Mouse (Mus musculus): ENCODE data around the gene Gm7879. TPM values are rescaled to one million over a fixed set of nuclear protein-coding genes. Genes with fewer than 3 reads are reported as not detected.
A peak's percentile ranks its signal among the peaks of the same experiment; 100 is the strongest.
"Not testable (repeated sequence)": the region's sequence is repeated elsewhere in the genome, so short reads cannot be mapped to it uniquely, and the experiment has no call there.

Gene Gm7879
- total RNA-seq (2015) (5.6 and 5.9 TPM in 2 replicates), total RNA-seq (2017) (5.4 and 6.0 TPM in 2 replicates)

GRCm38 (mm10) chr5:43912844-43913243 lies at the start of gene Gm7879:
Gene Gm7879, plus strand, starts transcription at chr5:43913144.
- ATAC-seq (replicated peaks; ENCODE audit: poor library complexity): not testable (repeated sequence)

- ATAC-seq (replicated peaks; ENCODE audit: poor library complexity): no peak
Observed at GRCm38 (mm10) chr5:43863642-43864041, 49.3 kb upstream of the Gm7879 start.

GRCm38 (mm10) chr5:43865316-43865715 lies 47.6 kb upstream of the Gm7879 start:
- ATAC-seq (replicated peaks; ENCODE audit: poor library complexity): no peak

- no peak for ATAC-seq (replicated peaks; ENCODE audit: poor library complexity)
Observed at GRCm38 (mm10) chr5:43868253-43868652, 44.7 kb upstream of the Gm7879 start, which contains the start of gene Cd38. Gene Cd38, plus strand, starts transcription at chr5:43868553.

GRCm38 (mm10) chr5:43868711-43869600 lies 44.0 kb upstream of the Gm7879 start:
- peak; percentile 37 for ATAC-seq (replicated peaks; ENCODE audit: poor library complexity)

- peak; percentile 74 for ATAC-seq (replicated peaks; ENCODE audit: poor library complexity)
Observed at GRCm38 (mm10) chr5:43871845-43872244, 41.1 kb upstream of the Gm7879 start.

- ATAC-seq (replicated peaks; ENCODE audit: poor library complexity): peak; percentile 49
Observed at GRCm38 (mm10) chr5:43872652-43873051, 40.3 kb upstream of the Gm7879 start.

GRCm38 (mm10) chr5:43882034-43882433 lies 30.9 kb upstream of the Gm7879 start:
- peak; percentile 82 for ATAC-seq (replicated peaks; ENCODE audit: poor library complexity)

GRCm38 (mm10) chr5:43885060-43885820 lies 27.7 kb upstream of the Gm7879 start:
- peak; percentile 75 for ATAC-seq (replicated peaks; ENCODE audit: poor library complexity)

GRCm38 (mm10) chr5:43892386-43892785 lies 20.6 kb upstream of the Gm7879 start:
- peak; percentile 85 for ATAC-seq (replicated peaks; ENCODE audit: poor library complexity)

GRCm38 (mm10) chr5:43894113-43894512 lies 18.8 kb upstream of the Gm7879 start:
- ATAC-seq (replicated peaks; ENCODE audit: poor library complexity): peak; percentile 80

- no peak for ATAC-seq (replicated peaks; ENCODE audit: poor library complexity)
Observed at GRCm38 (mm10) chr5:43895931-43896330, 17.0 kb upstream of the Gm7879 start.

- ATAC-seq (replicated peaks; ENCODE audit: poor library complexity): no peak
Observed at GRCm38 (mm10) chr5:43904685-43905084, 8.3 kb upstream of the Gm7879 start.

- ATAC-seq (replicated peaks; ENCODE audit: poor library complexity): no peak
Observed at GRCm38 (mm10) chr5:43909213-43909612, 3.7 kb upstream of the Gm7879 start.

- no peak for ATAC-seq (replicated peaks; ENCODE audit: poor library complexity)
Observed at GRCm38 (mm10) chr5:43910006-43910405, 2.9 kb upstream of the Gm7879 start.

GRCm38 (mm10) chr5:43915261-43915886 lies 2.4 kb downstream of the Gm7879 start:
- peak; percentile 69 for ATAC-seq (replicated peaks; ENCODE audit: poor library complexity)

- ATAC-seq (replicated peaks; ENCODE audit: poor library complexity): no peak
Observed at GRCm38 (mm10) chr5:43921877-43922276, 8.9 kb downstream of the Gm7879 start.

- peak; percentile 90 for ATAC-seq (replicated peaks; ENCODE audit: poor library complexity)
Observed at GRCm38 (mm10) chr5:43923933-43924332, 11.0 kb downstream of the Gm7879 start.

GRCm38 (mm10) chr5:43927729-43928128 lies 14.8 kb downstream of the Gm7879 start:
- no peak for ATAC-seq (replicated peaks; ENCODE audit: poor library complexity)

GRCm38 (mm10) chr5:43933269-43933668 lies 20.3 kb downstream of the Gm7879 start:
- ATAC-seq (replicated peaks; ENCODE audit: poor library complexity): no peak

- peak; percentile 54 for ATAC-seq (replicated peaks; ENCODE audit: poor library complexity)
Observed at GRCm38 (mm10) chr5:43947330-43947977, 34.5 kb downstream of the Gm7879 start.
